Mouse (Mus musculus): ENCODE measurements around the gene Pgm2l1.

DNA sequence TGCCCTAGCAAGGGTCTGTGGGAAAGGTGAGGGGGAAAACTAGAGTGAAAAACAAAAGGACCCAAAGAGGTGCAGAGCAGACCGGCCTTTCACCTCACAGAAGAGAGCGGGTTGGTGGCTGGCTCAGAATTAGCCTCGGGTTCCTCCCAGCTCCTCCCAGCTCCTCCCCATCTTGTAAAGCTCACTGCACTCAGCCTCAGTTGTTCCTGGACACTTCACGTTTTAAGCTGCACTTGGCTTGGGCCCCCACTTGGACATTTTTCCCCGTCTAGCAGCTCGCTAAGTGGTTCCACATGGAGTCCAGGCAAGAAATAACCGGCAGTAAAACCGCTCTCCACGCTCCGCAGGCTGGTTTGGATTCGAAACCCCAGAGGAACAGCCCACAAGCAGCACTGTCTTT lies 61.4 kb downstream of the Pgm2l1 start:
- TF ChIP-seq CTCF (IDR thresholded peaks at IDR 0.05; ENCODE audit: borderline replicate concordance, insufficient read depth, low read depth, low read length) (no peak), POLR2A (IDR thresholded peaks at IDR 0.05; ENCODE audit: borderline replicate concordance, insufficient read depth, low read length) (no peak)
